Mouse (Mus musculus) erythroblast, embryonic 14.5 days (primary cell): ENCODE measurements at regions not wholly inside any gene's neighbourhood (a gene's known extent, or its start where the extent isn't known, plus 50 kb on each side); places are given as distances from the start of the nearest gene placed in this dataset.

ENCODE experiments used
- GATA1 ChIP-seq: IDR thresholded peaks from 2 replicates; pipeline ENCODE4 v1.6.1; 2012; ENCODE audit warnings: low read length, inconsistent platforms, mixed read lengths
- TAL1 ChIP-seq: IDR thresholded peaks from 3 replicates; pipeline ENCODE4 v1.6.1; 2012; ENCODE audit warnings: low read length, inconsistent platforms, mixed read lengths

- no peak for TF ChIP-seq GATA1
- TF ChIP-seq TAL1: no peak
Measured at GRCm38 (mm10) chr10:98780938-98781337, 133.3 kb upstream of the Atp2b1 start.
